Mouse (Mus musculus) lung, postnatal 0 days (tissue): ENCODE results near the gene Psme4. TPM values are rescaled to one million over a fixed set of nuclear protein-coding genes. Genes with fewer than 3 reads are reported as not detected.

ENCODE experiments used
- ATAC-seq: fragments of 200-750 bp; cut with Nextera tagmentation; 2 replicates; pipeline ENCODE4 v1.8.0; 2017; ENCODE audit warnings: moderate library complexity
- DNase-seq: peaks from one replicate; pipeline ENCODE4 v3.0.0-alpha.2; 2016; ENCODE audit warnings: low spot score
- H3K27ac ChIP-seq: fragments of 300-500 bp; sonication (generic); 2 replicates; pipeline ENCODE4 v1.5.1; 2014; ENCODE audit warnings: antibody characterized with exemption, mild to moderate bottlenecking, low read length, mixed read lengths
- H3K27me3 ChIP-seq: fragments of 300-500 bp; sonication (generic); replicated peaks from 2 replicates; pipeline ENCODE4 v1.6.1; 2014; ENCODE audit warnings: low read length, mixed read lengths; ENCODE audit not compliant: insufficient read depth
- H3K36me3 ChIP-seq: fragments of 300-500 bp; sonication (generic); 2 replicates; pipeline ENCODE4 v1.6.1; 2014; ENCODE audit warnings: low read length, mixed read lengths; ENCODE audit not compliant: insufficient read depth
- H3K4me1 ChIP-seq: fragments of 300-500 bp; sonication (generic); 2 replicates; pipeline ENCODE4 v1.6.1; 2014; ENCODE audit warnings: antibody characterized with exemption, low read depth, low read length, mixed read lengths; ENCODE audit not compliant: insufficient read depth
- H3K4me2 ChIP-seq: fragments of 300-500 bp; sonication (generic); replicated peaks from 2 replicates; pipeline ENCODE4 v1.6.1; 2014; ENCODE audit warnings: low read depth, mild to moderate bottlenecking, low read length, moderate library complexity, mixed read lengths
- H3K4me3 ChIP-seq: fragments of 300-500 bp; sonication (generic); 2 replicates; pipeline ENCODE4 v1.5.1; 2014; ENCODE audit warnings: low read depth, low read length
- H3K9ac ChIP-seq: fragments of 300-500 bp; sonication (generic); replicated peaks from 2 replicates; pipeline ENCODE4 v1.6.1; 2014; ENCODE audit warnings: low read depth, mild to moderate bottlenecking
- H3K9me3 ChIP-seq: fragments of 300-500 bp; sonication (generic); 2 replicates; pipeline ENCODE4 v1.6.1; 2016; ENCODE audit warnings: low read length, mixed read lengths
- CTCF ChIP-seq: IDR thresholded peaks from 2 replicates; pipeline ENCODE4 v1.5.1; 2016; ENCODE audit warnings: antibody characterized with exemption, mild to moderate bottlenecking
- EP300 ChIP-seq: IDR thresholded peaks from 2 replicates; pipeline ENCODE4 v1.6.1; 2016; ENCODE audit warnings: antibody characterized with exemption, mild to moderate bottlenecking, control low read depth
- WGBS: fragments of 180-500 bp; shearing (Covaris S2); extraction: QIAGEN DNeasy Blood & Tissue Kit; methylation state at CpG from one replicate; pipeline ENCODE4 v1.1.7; 2014; 5-methylcytosine and 5-hydroxymethylcytosine counted together
- polyA plus RNA-seq: library from polyadenylated mRNA; unstranded; fragments of >200 nt; fragmentation: Nextera tagmentation; extraction: Ambion mirVana; gene quantifications from 2 replicates; pipeline ENCODE4 v1.2.1, GENCODE M21; 2015

The Psme4 gene
- polyA plus RNA-seq, 1 experiment from 2014 or later = 14.3 TPM

DNA sequence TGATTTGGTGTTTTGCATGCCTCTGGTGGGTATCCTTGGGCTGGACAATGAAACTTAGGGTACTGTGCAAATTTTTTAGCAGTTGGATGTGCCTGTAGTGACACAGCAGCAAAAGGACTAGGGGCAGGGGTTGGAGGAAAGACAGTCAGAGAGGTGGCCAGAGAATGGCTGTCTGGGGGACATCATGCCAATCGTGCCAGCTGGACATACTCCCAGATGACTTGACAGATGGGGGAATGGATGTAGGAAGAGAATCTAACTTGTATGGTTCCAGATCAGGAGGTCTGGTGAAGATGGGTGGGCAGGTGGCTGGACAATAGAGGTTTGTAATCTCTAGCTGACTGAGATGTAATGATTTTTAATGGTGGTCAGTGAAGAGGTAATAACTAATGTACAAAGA lies 6.5 kb upstream of the Psme4 start:
- no peak overlapping the region for H3K4me2 ChIP-seq
- H3K9me3 ChIP-seq = no peaks in the 10 kb centered on the region
- no peak overlapping the region for H3K27ac ChIP-seq
- 68% methylated on average over 1 of the region's 1 CpGs for WGBS
- DNase-seq (no peak), ATAC-seq (no peak)
- H3K9ac ChIP-seq = no peak overlapping the region
- H3K4me1 ChIP-seq = no peaks in the 10 kb centered on the region
- TF ChIP-seq CTCF (no peak), EP300 (no peak)
- H3K27me3 ChIP-seq = no peaks in the 10 kb centered on the region
- no peak overlapping the region for H3K4me3 ChIP-seq
- H3K36me3 ChIP-seq = no peaks in the 10 kb centered on the region

DNA sequence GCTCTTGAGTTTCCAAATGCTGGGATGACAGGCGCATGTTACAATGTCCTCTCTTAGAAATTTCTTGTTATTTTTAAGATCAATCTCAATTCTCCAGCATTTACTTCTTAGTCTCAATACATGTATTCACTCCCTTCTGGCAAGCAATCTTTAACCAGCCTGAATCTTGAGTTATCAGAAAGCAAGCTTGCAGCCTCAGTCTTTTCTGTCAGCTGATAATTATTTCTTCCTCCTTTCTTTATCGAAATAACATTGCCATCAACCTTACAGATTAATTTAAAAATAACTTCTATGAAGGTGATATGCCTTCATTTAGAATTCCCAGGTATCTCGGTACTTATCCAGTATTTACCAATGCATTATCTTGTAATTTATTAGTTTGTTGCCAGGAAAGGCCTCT lies 709 bp upstream of the Psme4 start:
- H3K27me3 ChIP-seq = no peaks in the 10 kb centered on the region
- H3K4me2 ChIP-seq = peak overlapping the region; percentile 81
- no peak for ATAC-seq
- WGBS = 66% methylated on average over 3 of the region's 3 CpGs
- DNase-seq = no peak
- no peaks in the 10 kb centered on the region for H3K36me3 ChIP-seq
- 0 out of 2 replicates have a peak, but pooled peaks cover 4% of the 10 kb centered on the region for H3K4me1 ChIP-seq
- peak overlapping the region; percentile 96 for H3K4me3 ChIP-seq
- H3K9me3 ChIP-seq = no peaks in the 10 kb centered on the region
- TF ChIP-seq EP300 (no peak), CTCF (no peak)
- peak overlapping the region; percentile 98 for H3K27ac ChIP-seq
- H3K9ac ChIP-seq = 0 out of 2 replicates have a peak overlapping the region, but pooled peaks have one; percentile 94

DNA sequence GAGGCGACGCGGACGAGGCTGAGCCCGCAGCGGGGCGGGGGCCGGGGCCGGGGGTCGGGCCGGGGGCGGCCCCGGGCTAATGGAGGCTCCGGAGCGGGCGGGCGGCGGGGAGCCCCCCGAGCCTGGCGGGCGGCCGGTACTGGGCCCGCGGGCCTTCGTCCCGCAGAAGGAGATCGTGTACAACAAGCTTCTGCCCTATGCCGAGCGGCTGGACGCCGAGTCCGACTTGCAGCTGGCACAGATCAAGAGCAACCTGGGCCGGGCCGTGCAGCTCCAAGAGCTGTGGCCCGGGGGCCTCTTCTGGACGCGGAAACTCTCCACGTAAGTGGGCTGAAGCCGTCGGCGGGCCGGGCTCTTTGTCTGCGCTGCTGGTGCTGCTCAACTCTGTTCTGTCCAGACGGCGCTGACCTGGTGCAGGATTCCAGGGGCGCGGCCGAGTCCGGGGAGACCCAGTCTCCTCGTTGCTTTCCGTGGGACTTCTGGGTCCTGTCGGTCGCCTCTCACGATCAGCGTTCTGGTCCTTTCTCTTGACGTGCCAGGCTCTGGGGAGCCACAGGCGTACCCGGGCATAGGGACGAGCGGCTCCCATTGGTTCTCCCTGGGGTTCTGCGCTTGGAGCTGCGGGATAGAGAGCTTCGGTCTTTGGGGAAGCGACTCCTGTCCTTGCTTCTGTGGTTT lies 517 bp downstream of the Psme4 start:
- TF ChIP-seq CTCF (no peak), EP300 (no peak)
- Histone ChIP-seq H3K4me3 (peak overlapping the region; percentile 96), H3K36me3 (no peaks in the 10 kb centered on the region), H3K4me2 (peak overlapping the region; percentile 81), H3K27ac (peak overlapping the region; percentile 98), H3K27me3 (no peaks in the 10 kb centered on the region), H3K9me3 (no peaks in the 10 kb centered on the region), H3K9ac (peak overlapping the region; percentile 94), H3K4me1 (0 out of 2 replicates have a peak, but pooled peaks cover 4% of the 10 kb centered on the region)
- DNase-seq = peak; percentile 77
- peak; percentile 83 for ATAC-seq
- under 1% methylated on average over 47 of the region's 64 CpGs for WGBS

DNA sequence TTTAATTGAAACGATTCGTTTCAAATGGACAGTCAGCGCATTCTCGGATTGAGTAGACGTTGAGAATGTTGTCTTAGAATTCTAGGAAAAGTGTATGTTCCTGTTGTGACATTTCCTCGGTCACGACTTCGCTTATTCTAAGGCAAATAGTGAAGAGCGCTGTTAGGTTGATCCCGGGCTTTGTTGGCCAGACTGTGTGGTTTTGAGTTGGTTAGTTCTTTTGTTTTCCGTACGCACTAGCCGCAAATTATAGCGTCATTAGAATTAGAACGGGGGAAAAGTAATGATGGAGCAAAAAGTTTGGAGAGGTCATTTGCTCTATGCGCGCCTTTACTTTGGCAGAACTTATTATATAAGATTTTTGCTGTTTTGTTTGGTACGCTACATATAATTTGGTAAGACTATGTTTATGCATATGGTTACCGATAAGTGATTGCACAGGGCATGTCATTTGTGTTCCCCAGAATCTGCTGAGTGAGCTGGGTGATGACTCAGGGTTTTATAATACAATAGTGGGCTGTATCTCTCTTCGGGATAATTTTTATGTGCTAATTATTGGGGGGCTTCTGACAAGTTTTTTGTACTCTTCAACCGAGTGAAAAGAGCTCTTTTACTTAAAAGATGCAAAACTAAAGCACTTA lies 1.4 kb downstream of the Psme4 start:
- DNase-seq (peak; percentile 15), ATAC-seq (no peak)
- Histone ChIP-seq H3K4me1 (0 out of 2 replicates have a peak, but pooled peaks cover 4% of the 10 kb centered on the region), H3K9ac (peak overlapping the region; percentile 94), H3K4me3 (peak overlapping the region; percentile 96), H3K4me2 (peak overlapping the region; percentile 81), H3K9me3 (no peaks in the 10 kb centered on the region), H3K36me3 (no peaks in the 10 kb centered on the region), H3K27ac (peak overlapping the region; percentile 98), H3K27me3 (no peaks in the 10 kb centered on the region)
- 3% methylated on average over 21 of the region's 21 CpGs for WGBS
- no peak for TF ChIP-seq EP300
- TF ChIP-seq CTCF = no peak

DNA sequence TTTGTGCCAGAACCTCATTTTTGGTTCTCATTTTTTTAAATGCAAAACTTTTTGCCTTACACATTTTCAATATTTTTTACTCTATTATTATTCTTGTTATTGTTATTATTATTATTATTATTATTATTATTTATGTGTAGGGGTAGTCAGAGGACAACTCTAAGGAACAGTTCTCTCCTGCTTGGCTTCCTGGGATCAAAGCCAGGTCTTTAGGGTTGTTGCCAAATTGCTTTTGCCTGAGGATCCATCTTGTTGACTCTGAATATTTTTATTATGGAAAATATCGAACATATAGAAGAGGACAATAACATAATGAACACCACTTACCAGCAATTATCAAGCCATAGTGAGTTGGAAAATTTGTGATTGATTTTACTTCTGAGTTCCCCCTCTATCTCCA lies 3.1 kb downstream of the Psme4 start:
- H3K4me2 ChIP-seq = no peak overlapping the region
- ATAC-seq (no peak), DNase-seq (no peak)
- no peaks in the 10 kb centered on the region for H3K9me3 ChIP-seq
- H3K9ac ChIP-seq = no peak overlapping the region
- H3K4me3 ChIP-seq = no peak overlapping the region
- H3K4me1 ChIP-seq = 0 out of 2 replicates have a peak, but pooled peaks cover 4% of the 10 kb centered on the region
- no peaks in the 10 kb centered on the region for H3K27me3 ChIP-seq
- TF ChIP-seq CTCF (no peak), EP300 (no peak)
- WGBS = 47% methylated on average over 1 of the region's 1 CpGs
- H3K36me3 ChIP-seq = no peaks in the 10 kb centered on the region
- H3K27ac ChIP-seq = no peak overlapping the region

DNA sequence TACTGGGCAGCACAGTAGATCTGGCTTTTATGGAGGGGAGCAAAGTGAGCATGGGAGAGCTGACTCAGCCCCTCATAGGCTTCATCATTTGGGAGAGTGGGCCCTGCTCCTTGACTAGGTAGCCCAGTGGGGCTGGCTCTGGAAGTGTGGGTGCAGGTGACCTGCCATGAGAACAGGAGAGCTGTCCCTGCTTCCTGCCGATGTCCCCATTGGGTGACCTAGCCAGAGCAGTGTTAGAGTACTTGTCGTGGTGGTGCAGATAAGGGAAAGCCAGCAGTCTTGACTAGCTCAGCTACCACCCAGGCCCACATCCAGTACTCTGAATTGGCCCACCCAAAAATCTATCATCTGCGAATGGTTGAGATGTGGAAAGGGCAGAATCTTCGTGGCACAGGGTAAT lies 6.0 kb downstream of the Psme4 start:
- Histone ChIP-seq H3K4me2 (no peak overlapping the region), H3K27ac (no peak overlapping the region), H3K4me1 (peaks cover 4% of the 10 kb centered on the region; the same call in 1 of the 2 replicates), H3K27me3 (no peaks in the 10 kb centered on the region), H3K9ac (no peak overlapping the region), H3K4me3 (no peak overlapping the region), H3K36me3 (no peaks in the 10 kb centered on the region), H3K9me3 (no peaks in the 10 kb centered on the region)
- no peak for ATAC-seq
- TF ChIP-seq CTCF (no peak), EP300 (no peak)
- no peak for DNase-seq
- WGBS = 67% methylated on average over 4 of the region's 4 CpGs
